Mouse (Mus musculus) lung, postnatal 0 days (tissue): Measurements from ENCODE around the gene Diaph3. TPM values are rescaled to one million over a fixed set of nuclear protein-coding genes. Genes with fewer than 3 reads are reported as not detected.

Experiments used
- ATAC-seq: fragments of 200-750 bp; cut with Nextera tagmentation; 2 replicates; pipeline ENCODE4 v1.8.0; 2017; ENCODE audit warnings: moderate library complexity
- DNase-seq: peaks from one replicate; pipeline ENCODE4 v3.0.0-alpha.2; 2016; ENCODE audit warnings: low spot score
- H3K27ac ChIP-seq: fragments of 300-500 bp; sonication (generic); 2 replicates; pipeline ENCODE4 v1.5.1; 2014; ENCODE audit warnings: antibody characterized with exemption, mild to moderate bottlenecking, low read length, mixed read lengths
- H3K27me3 ChIP-seq: fragments of 300-500 bp; sonication (generic); replicated peaks from 2 replicates; pipeline ENCODE4 v1.6.1; 2014; ENCODE audit warnings: low read length, mixed read lengths; ENCODE audit not compliant: insufficient read depth
- H3K36me3 ChIP-seq: fragments of 300-500 bp; sonication (generic); 2 replicates; pipeline ENCODE4 v1.6.1; 2014; ENCODE audit warnings: low read length, mixed read lengths; ENCODE audit not compliant: insufficient read depth
- H3K4me1 ChIP-seq: fragments of 300-500 bp; sonication (generic); 2 replicates; pipeline ENCODE4 v1.6.1; 2014; ENCODE audit warnings: antibody characterized with exemption, low read depth, low read length, mixed read lengths; ENCODE audit not compliant: insufficient read depth
- H3K4me2 ChIP-seq: fragments of 300-500 bp; sonication (generic); replicated peaks from 2 replicates; pipeline ENCODE4 v1.6.1; 2014; ENCODE audit warnings: low read depth, mild to moderate bottlenecking, low read length, moderate library complexity, mixed read lengths
- H3K4me3 ChIP-seq: fragments of 300-500 bp; sonication (generic); 2 replicates; pipeline ENCODE4 v1.5.1; 2014; ENCODE audit warnings: low read depth, low read length
- H3K9ac ChIP-seq: fragments of 300-500 bp; sonication (generic); replicated peaks from 2 replicates; pipeline ENCODE4 v1.6.1; 2014; ENCODE audit warnings: low read depth, mild to moderate bottlenecking
- H3K9me3 ChIP-seq: fragments of 300-500 bp; sonication (generic); 2 replicates; pipeline ENCODE4 v1.6.1; 2016; ENCODE audit warnings: low read length, mixed read lengths
- CTCF ChIP-seq: IDR thresholded peaks from 2 replicates; pipeline ENCODE4 v1.5.1; 2016; ENCODE audit warnings: antibody characterized with exemption, mild to moderate bottlenecking
- EP300 ChIP-seq: IDR thresholded peaks from 2 replicates; pipeline ENCODE4 v1.6.1; 2016; ENCODE audit warnings: antibody characterized with exemption, mild to moderate bottlenecking, control low read depth
- WGBS: fragments of 180-500 bp; shearing (Covaris S2); extraction: QIAGEN DNeasy Blood & Tissue Kit; methylation state at CpG from one replicate; pipeline ENCODE4 v1.1.7; 2014; 5-methylcytosine and 5-hydroxymethylcytosine counted together
- polyA plus RNA-seq: library from polyadenylated mRNA; unstranded; fragments of >200 nt; fragmentation: Nextera tagmentation; extraction: Ambion mirVana; gene quantifications from 2 replicates; pipeline ENCODE4 v1.2.1, GENCODE M21; 2015

Diaph3 gene
- polyA plus RNA-seq, 1 experiment from 2014 or later: 2.3 TPM

GRCm38 (mm10) chr14:86844075-86844474, 297.0 kb downstream of the Diaph3 start:
- Histone ChIP-seq H3K36me3 (no peaks in the 10 kb centered on the region), H3K27me3 (no peaks in the 10 kb centered on the region), H3K9ac (no peak overlapping the region), H3K4me2 (no peak overlapping the region), H3K9me3 (no peaks in the 10 kb centered on the region), H3K4me3 (no peak overlapping the region), H3K4me1 (no peaks in the 10 kb centered on the region), H3K27ac (no peak overlapping the region)
- DNase-seq: no peak
- no peak for ATAC-seq
- no peak for TF ChIP-seq CTCF
- TF ChIP-seq EP300: no peak
- WGBS: 77% methylated on average over 3 of the region's 3 CpGs

- DNase-seq: no peak
- ATAC-seq: no peak
- Histone ChIP-seq H3K27ac (no peak overlapping the region), H3K36me3 (no peaks in the 10 kb centered on the region), H3K4me3 (no peak overlapping the region), H3K4me1 (no peaks in the 10 kb centered on the region), H3K27me3 (no peaks in the 10 kb centered on the region), H3K9ac (no peak overlapping the region), H3K4me2 (no peak overlapping the region), H3K9me3 (no peaks in the 10 kb centered on the region)
- no peak for TF ChIP-seq EP300
- no peak for TF ChIP-seq CTCF
- 64% methylated on average over 2 of the region's 2 CpGs for WGBS
Observed at GRCm38 (mm10) chr14:86837642-86838041, 303.4 kb downstream of the Diaph3 start.

GRCm38 (mm10) chr14:86834851-86835250, 306.2 kb downstream of the Diaph3 start:
- Histone ChIP-seq H3K9ac (no peak overlapping the region), H3K4me2 (no peak overlapping the region), H3K9me3 (no peaks in the 10 kb centered on the region), H3K4me1 (no peaks in the 10 kb centered on the region), H3K27me3 (no peaks in the 10 kb centered on the region), H3K27ac (no peak overlapping the region), H3K36me3 (no peaks in the 10 kb centered on the region), H3K4me3 (no peak overlapping the region)
- DNase-seq (no peak), ATAC-seq (no peak)
- 73% methylated on average over 2 of the region's 2 CpGs for WGBS
- TF ChIP-seq CTCF: no peak
- no peak for TF ChIP-seq EP300

GRCm38 (mm10) chr14:86834269-86834668, 306.8 kb downstream of the Diaph3 start:
- Histone ChIP-seq H3K27ac (no peak overlapping the region), H3K9ac (no peak overlapping the region), H3K36me3 (no peaks in the 10 kb centered on the region), H3K9me3 (no peaks in the 10 kb centered on the region), H3K4me2 (no peak overlapping the region), H3K4me1 (no peaks in the 10 kb centered on the region), H3K27me3 (no peaks in the 10 kb centered on the region), H3K4me3 (no peak overlapping the region)
- ATAC-seq (no peak), DNase-seq (no peak)
- WGBS: 96% methylated on average over 6 of the region's 6 CpGs
- TF ChIP-seq EP300 (no peak), CTCF (no peak)

GRCm38 (mm10) chr14:86833003-86833402, 308.0 kb downstream of the Diaph3 start:
- H3K27me3 ChIP-seq: no peaks in the 10 kb centered on the region
- H3K4me2 ChIP-seq: no peak overlapping the region
- H3K36me3 ChIP-seq: no peaks in the 10 kb centered on the region
- no peak for ATAC-seq
- WGBS: 74% methylated on average over 4 of the region's 4 CpGs
- TF ChIP-seq EP300 (no peak), CTCF (no peak)
- no peaks in the 10 kb centered on the region for H3K4me1 ChIP-seq
- no peaks in the 10 kb centered on the region for H3K9me3 ChIP-seq
- no peak overlapping the region for H3K9ac ChIP-seq
- DNase-seq: no peak
- H3K27ac ChIP-seq: no peak overlapping the region
- H3K4me3 ChIP-seq: no peak overlapping the region

- no peak for DNase-seq
- no peak overlapping the region for H3K27ac ChIP-seq
- H3K4me1 ChIP-seq: no peaks in the 10 kb centered on the region
- no peak for TF ChIP-seq EP300
- no peak for TF ChIP-seq CTCF
- no peak overlapping the region for H3K9ac ChIP-seq
- H3K4me2 ChIP-seq: no peak overlapping the region
- no peaks in the 10 kb centered on the region for H3K9me3 ChIP-seq
- ATAC-seq: no peak
- no peak overlapping the region for H3K4me3 ChIP-seq
- no peaks in the 10 kb centered on the region for H3K36me3 ChIP-seq
- H3K27me3 ChIP-seq: no peaks in the 10 kb centered on the region
- 94% methylated on average over 4 of the region's 4 CpGs for WGBS
Observed at GRCm38 (mm10) chr14:86816246-86816645, 324.8 kb downstream of the Diaph3 start.
